Mouse (Mus musculus): ENCODE data around the gene Tmem141. TPM values are rescaled to one million over a fixed set of nuclear protein-coding genes. Genes with fewer than 3 reads are reported as not detected.

The Tmem141 gene
- 30.5 and 33.1 TPM in 2 replicates for total RNA-seq (2021)
- long read RNA-seq, experiment 1, transcript Tmem141-205 (5 exons, 795 nt) = major isoform, 15 of 41 reads
- long read RNA-seq, experiment 1, transcript Tmem141-206 (4 exons, 975 nt) = minor isoform, 7 of 41 reads
- long read RNA-seq, experiment 1, partial matches to known transcripts = 6 of 41 reads
- long read RNA-seq, experiment 1, other reads (novel, unspliced or antisense) = 10 of 41 reads
- long read RNA-seq, experiment 2, transcript Tmem141-205 (5 exons, 795 nt) = major isoform, 13 of 26 reads
- long read RNA-seq, experiment 2, transcript Tmem141-206 (4 exons, 975 nt) = minor isoform, 5 of 26 reads
- long read RNA-seq, experiment 2, partial matches to known transcripts = 2 of 26 reads
- long read RNA-seq, experiment 2, other reads (novel, unspliced or antisense) = 5 of 26 reads

- DNase-seq = peak; percentile 97
Observed at GRCm38 (mm10) chr2:25621229-25622200, at the start of gene Tmem141. Gene Tmem141 (minus strand): TSS chr2:25622005.

GRCm38 (mm10) chr2:25666516-25666915, 44.7 kb upstream of the Tmem141 start:
- no peak for DNase-seq

GRCm38 (mm10) chr2:25664125-25664524, 42.3 kb upstream of the Tmem141 start:
- DNase-seq = no peak

- DNase-seq = peak; percentile 89
Observed at GRCm38 (mm10) chr2:25663511-25663910, 41.7 kb upstream of the Tmem141 start.

GRCm38 (mm10) chr2:25661245-25661970, 39.6 kb upstream of the Tmem141 start:
- DNase-seq = peak; percentile 31

- peak; percentile 23 for DNase-seq
Observed at GRCm38 (mm10) chr2:25660279-25660678, 38.5 kb upstream of the Tmem141 start.

GRCm38 (mm10) chr2:25657652-25658051, 35.8 kb upstream of the Tmem141 start, which contains the start of gene Lcn5:
Gene Lcn5 (plus strand): TSS chr2:25657952.
- DNase-seq = no peak

- peak; percentile 56 for DNase-seq
Observed at GRCm38 (mm10) chr2:25657246-25657645, 35.4 kb upstream of the Tmem141 start.

GRCm38 (mm10) chr2:25656691-25657090, 34.9 kb upstream of the Tmem141 start:
- DNase-seq = no peak

GRCm38 (mm10) chr2:25654502-25654901, 32.7 kb upstream of the Tmem141 start:
- DNase-seq = no peak

GRCm38 (mm10) chr2:25652902-25653301, 31.1 kb upstream of the Tmem141 start, which contains the start of gene Lcn8:
Gene Lcn8 (plus strand): TSS chr2:25653120.
- no peak for DNase-seq

GRCm38 (mm10) chr2:25639890-25640289, 18.1 kb upstream of the Tmem141 start:
- DNase-seq = peak; percentile 77

- peak; percentile 64 for DNase-seq
Observed at GRCm38 (mm10) chr2:25634046-25634445, 12.2 kb upstream of the Tmem141 start.

GRCm38 (mm10) chr2:25633616-25634015, 11.8 kb upstream of the Tmem141 start:
- DNase-seq = peak; percentile 80

- DNase-seq = peak; percentile 45
Observed at GRCm38 (mm10) chr2:25628738-25629137, 6.9 kb upstream of the Tmem141 start.

GRCm38 (mm10) chr2:25627811-25628210, 6.0 kb upstream of the Tmem141 start, which contains the start of gene Fcna:
Gene Fcna (minus strand): TSS chr2:25628030.
- DNase-seq = no peak

- no peak for DNase-seq
Observed at GRCm38 (mm10) chr2:25625986-25626385, 4.2 kb upstream of the Tmem141 start.

- DNase-seq = no peak
Observed at GRCm38 (mm10) chr2:25620852-25621228, 965 bp downstream of the Tmem141 start.

- DNase-seq = no peak
Observed at GRCm38 (mm10) chr2:25620386-25620785, 1.4 kb downstream of the Tmem141 start.

GRCm38 (mm10) chr2:25617578-25617977, 4.2 kb downstream of the Tmem141 start, which contains the start of gene Ccdc183:
Gene Ccdc183 (minus strand): TSS chr2:25617678.
- DNase-seq = no peak

- DNase-seq = no peak
Observed at GRCm38 (mm10) chr2:25616398-25616797, 5.4 kb downstream of the Tmem141 start.

GRCm38 (mm10) chr2:25608671-25609070, 13.1 kb downstream of the Tmem141 start:
- no peak for DNase-seq
